Mouse (Mus musculus): ENCODE data around the gene Bco1. TPM values are rescaled to one million over a fixed set of nuclear protein-coding genes. Genes with fewer than 3 reads are reported as not detected.

The Bco1 gene
- polyA plus RNA-seq, 1 experiment from 2014 or later = not detected

GRCm38 (mm10) chr8:117177236-117177635 is 81.6 kb downstream of the Bco1 start:
- no peak for ATAC-seq (ENCODE audit: low FRiP score, low TSS enrichment)
- no peak overlapping the region for H3K27ac ChIP-seq (replicated peaks; ENCODE audit: low read depth, low read length)
- H3K4me1 ChIP-seq (ENCODE audit: control insufficient read depth, insufficient read depth, low read length) = no peaks in the 10 kb centered on the region
- 0 out of 2 replicates have a peak, but pooled peaks cover 5% of the 10 kb centered on the region for H3K36me3 ChIP-seq (ENCODE audit: control insufficient read depth, insufficient read depth, low read length)
- no peaks in the 10 kb centered on the region for H3K27me3 ChIP-seq (ENCODE audit: control insufficient read depth, insufficient read depth, low read length)
- 92% methylated on average over 7 of the region's 7 CpGs for WGBS
- no peak overlapping the region for H3K9ac ChIP-seq (replicated peaks; ENCODE audit: low read length)
- no peak overlapping the region for H3K4me2 ChIP-seq (ENCODE audit: low read length)
- DNase-seq = no peak
- H3K4me3 ChIP-seq (replicated peaks; ENCODE audit: low read depth, low read length) = no peak overlapping the region
- no peaks in the 10 kb centered on the region for H3K9me3 ChIP-seq (ENCODE audit: control insufficient read depth, low read length)

DNA sequence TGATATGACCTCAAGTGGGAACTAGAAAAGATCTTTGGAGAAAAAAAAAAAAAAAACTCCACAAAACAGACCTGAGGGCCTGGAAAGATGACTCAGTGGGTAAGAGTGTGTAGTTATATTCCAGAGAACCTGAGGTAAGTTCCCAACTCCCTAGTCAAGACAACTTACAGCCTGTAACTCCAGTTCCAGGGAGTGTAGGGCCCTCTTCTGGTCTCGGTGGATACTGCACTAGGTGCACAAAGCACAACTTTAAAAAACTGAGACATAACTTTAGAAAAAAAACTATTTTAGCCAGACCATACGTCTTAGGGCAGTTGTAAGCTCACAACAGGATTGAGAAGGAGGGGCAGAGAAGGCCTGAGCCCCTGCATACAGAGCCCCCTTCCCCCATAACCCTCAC is 82.4 kb downstream of the Bco1 start:
- DNase-seq = no peak
- WGBS = 85% methylated on average over 2 of the region's 2 CpGs
- H3K9ac ChIP-seq (replicated peaks; ENCODE audit: low read length) = no peak overlapping the region
- H3K27me3 ChIP-seq (ENCODE audit: control insufficient read depth, insufficient read depth, low read length) = no peaks in the 10 kb centered on the region
- no peaks in the 10 kb centered on the region for H3K9me3 ChIP-seq (ENCODE audit: control insufficient read depth, low read length)
- no peak overlapping the region for H3K27ac ChIP-seq (replicated peaks; ENCODE audit: low read depth, low read length)
- 0 out of 2 replicates have a peak, but pooled peaks cover 5% of the 10 kb centered on the region for H3K36me3 ChIP-seq (ENCODE audit: control insufficient read depth, insufficient read depth, low read length)
- ATAC-seq (ENCODE audit: low FRiP score, low TSS enrichment) = no peak
- no peak overlapping the region for H3K4me3 ChIP-seq (replicated peaks; ENCODE audit: low read depth, low read length)
- no peaks in the 10 kb centered on the region for H3K4me1 ChIP-seq (ENCODE audit: control insufficient read depth, insufficient read depth, low read length)
- no peak overlapping the region for H3K4me2 ChIP-seq (ENCODE audit: low read length)

- H3K4me2 ChIP-seq (ENCODE audit: low read length) = no peak overlapping the region
- WGBS = 93% methylated on average over 6 of the region's 6 CpGs
- no peak overlapping the region for H3K4me3 ChIP-seq (replicated peaks; ENCODE audit: low read depth, low read length)
- DNase-seq = no peak
- H3K4me1 ChIP-seq (ENCODE audit: control insufficient read depth, insufficient read depth, low read length) = no peaks in the 10 kb centered on the region
- no peak overlapping the region for H3K9ac ChIP-seq (replicated peaks; ENCODE audit: low read length)
- H3K9me3 ChIP-seq (ENCODE audit: control insufficient read depth, low read length) = no peaks in the 10 kb centered on the region
- H3K27ac ChIP-seq (replicated peaks; ENCODE audit: low read depth, low read length) = no peak overlapping the region
- peaks cover 7% of the 10 kb centered on the region; the same call in 1 of the 2 replicates for H3K36me3 ChIP-seq (ENCODE audit: control insufficient read depth, insufficient read depth, low read length)
- ATAC-seq (ENCODE audit: low FRiP score, low TSS enrichment) = no peak; the same call in 1 of the 2 replicates
- H3K27me3 ChIP-seq (ENCODE audit: control insufficient read depth, insufficient read depth, low read length) = no peaks in the 10 kb centered on the region
Observed at GRCm38 (mm10) chr8:117178676-117179075, 83.0 kb downstream of the Bco1 start.

- DNase-seq (no peak), ATAC-seq (ENCODE audit: low FRiP score, low TSS enrichment) (no peak)
- Histone ChIP-seq H3K27me3 (ENCODE audit: control insufficient read depth, insufficient read depth, low read length) (no peaks in the 10 kb centered on the region), H3K27ac (replicated peaks; ENCODE audit: low read depth, low read length) (no peak overlapping the region), H3K9me3 (ENCODE audit: control insufficient read depth, low read length) (no peaks in the 10 kb centered on the region), H3K4me1 (ENCODE audit: control insufficient read depth, insufficient read depth, low read length) (no peaks in the 10 kb centered on the region), H3K4me3 (replicated peaks; ENCODE audit: low read depth, low read length) (no peak overlapping the region), H3K9ac (replicated peaks; ENCODE audit: low read length) (no peak overlapping the region), H3K36me3 (ENCODE audit: control insufficient read depth, insufficient read depth, low read length) (peaks cover 33% of the 10 kb centered on the region), H3K4me2 (ENCODE audit: low read length) (no peak overlapping the region)
- WGBS = 95% methylated on average over 4 of the region's 4 CpGs
Observed at GRCm38 (mm10) chr8:117182746-117183145, 87.1 kb downstream of the Bco1 start.

Other genes with a start within 250 kb of the Bco1 start
- gene Cmc2, start 174.4 kb upstream of the Bco1 start, polyA plus RNA-seq (2014; fragmentation: Nextera tagmentation; extraction: Ambion mirVana) = 26.2 and 30.5 TPM in 2 replicates
- gene Cenpn, start 174.1 kb upstream of the Bco1 start, polyA plus RNA-seq (2014; fragmentation: Nextera tagmentation; extraction: Ambion mirVana) = 7.0 and 11.8 TPM in 2 replicates
- gene Atmin, start 152.5 kb upstream of the Bco1 start, polyA plus RNA-seq (2014; fragmentation: Nextera tagmentation; extraction: Ambion mirVana) = 21.2 and 26.3 TPM in 2 replicates
- 5.6 and 6.3 TPM in 2 replicates for gene 1700030J22Rik, start 116.9 kb upstream of the Bco1 start, polyA plus RNA-seq (2014; fragmentation: Nextera tagmentation; extraction: Ambion mirVana)
- 82.2 and 87.5 TPM in 2 replicates for gene Gcsh, start 102.3 kb upstream of the Bco1 start, polyA plus RNA-seq (2014; fragmentation: Nextera tagmentation; extraction: Ambion mirVana)
- gene Pkd1l2, start 13.4 kb upstream of the Bco1 start, polyA plus RNA-seq (2014; fragmentation: Nextera tagmentation; extraction: Ambion mirVana) = 0.12 TPM in 1 of 2 replicates, not detected in the other
- 4.9 and 7.1 TPM in 2 replicates for gene Gan, start 62.3 kb downstream of the Bco1 start, polyA plus RNA-seq (2014; fragmentation: Nextera tagmentation; extraction: Ambion mirVana)
- 106 and 128 TPM in 2 replicates for gene Cmip, start 161.2 kb downstream of the Bco1 start, polyA plus RNA-seq (2014; fragmentation: Nextera tagmentation; extraction: Ambion mirVana)

Measured in midbrain, embryonic 14.5 days (tissue).